Mouse (Mus musculus) left cerebral cortex, postnatal 25 days (tissue): ENCODE results near the gene Aldh1a1. TPM values are rescaled to one million over a fixed set of nuclear protein-coding genes. Genes with fewer than 3 reads are reported as not detected.
A peak's percentile ranks its signal among the peaks of the same experiment; 100 is the strongest.

Experiments
- DNase-seq, 2 experiments: peaks; one replicate each; pipeline ENCODE4 v3.0.0; 2022; ENCODE audit warnings: low spot score in 2 of 2, mixed read lengths in 1 of 2
- intact Hi-C: fragments of 180-260 bp; cut with DNase I; formaldehyde crosslinking; loops from one replicate; pipeline ENCODE4 v1.15.1; 2025
- total RNA-seq, 2 experiments: library from RNA; stranded (reverse); gene quantifications; 2 replicates each; pipeline ENCODE4 v1.2.3; 2021

The Aldh1a1 gene
- total RNA-seq, 2 experiments from 2014 or later: 54.6 to 69.8 TPM

- intact Hi-C loops: loop anchor here (5.0 kb wide), 1 partner anchor 982 kb away; no protein-coding TSS in a partner anchor
- no peak for DNase-seq
These were observed 52.4 kb downstream of the Aldh1a1 start for GRCm38 (mm10) chr19:20544941-20545340.

DNA sequence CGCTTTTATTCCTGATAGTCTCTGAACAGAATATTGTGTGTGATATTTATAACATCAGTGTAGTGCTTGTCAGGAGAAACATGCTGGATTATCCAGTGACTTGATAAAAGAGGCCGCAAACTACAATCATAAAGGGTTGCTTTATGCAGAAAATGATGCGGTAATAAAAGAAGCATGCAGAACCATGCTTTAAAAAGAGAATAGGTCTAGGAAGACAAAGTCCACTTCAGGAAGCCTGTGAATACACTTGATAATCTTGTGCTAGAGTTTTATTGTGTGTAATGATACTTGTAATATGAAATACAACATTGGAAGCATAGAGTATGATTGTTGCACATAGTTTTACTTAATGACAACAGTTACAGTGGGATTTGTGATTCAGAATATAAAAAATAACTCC lies 54.5 kb downstream of the Aldh1a1 start:
- intact Hi-C loops: no loop called here

DNA sequence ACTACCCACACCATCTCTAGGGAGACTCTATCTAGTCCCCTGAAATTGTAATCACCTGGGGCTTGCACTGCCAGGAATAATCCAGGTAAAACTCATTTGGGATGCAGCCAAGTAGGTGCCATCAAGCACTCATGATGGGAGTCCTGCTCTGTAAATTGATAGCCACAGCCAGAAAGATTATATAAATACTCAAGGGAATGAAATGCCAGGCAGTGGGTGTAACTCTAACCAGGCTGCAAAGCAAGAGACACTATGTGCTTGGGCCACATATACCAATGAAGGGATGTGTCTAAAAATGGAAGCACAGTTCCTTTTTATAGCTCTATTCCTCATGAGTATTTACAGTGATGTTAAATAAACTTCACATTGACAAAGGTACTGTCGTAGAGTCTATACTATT lies 56.9 kb downstream of the Aldh1a1 start:
- intact Hi-C loops: no loop called here
- DNase-seq: peak in 1 of 2 experiments; percentile 73

More for the DNA sequence above, 54.5 kb downstream of the Aldh1a1 start:
- no peak for DNase-seq

DNA sequence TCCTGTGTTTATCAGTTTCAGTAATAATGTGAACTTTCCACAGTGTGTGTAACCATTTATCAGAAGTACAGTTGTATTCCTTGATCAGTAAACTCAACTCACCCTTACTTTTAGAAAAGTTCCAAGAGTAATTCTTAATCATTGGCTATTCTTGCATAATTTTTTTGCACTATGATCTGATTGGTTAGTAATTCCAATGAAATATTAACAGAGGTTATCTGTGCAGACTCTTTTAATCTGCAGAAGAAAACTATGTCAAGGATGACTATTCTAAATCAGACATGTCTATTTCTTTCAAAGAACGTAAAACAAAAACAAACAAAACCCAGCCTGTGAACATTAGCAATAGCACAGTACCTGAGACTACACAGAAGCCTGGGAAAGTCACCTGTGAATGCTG lies 62.9 kb downstream of the Aldh1a1 start:
- intact Hi-C loops: no loop called here
- DNase-seq: no peak

DNA sequence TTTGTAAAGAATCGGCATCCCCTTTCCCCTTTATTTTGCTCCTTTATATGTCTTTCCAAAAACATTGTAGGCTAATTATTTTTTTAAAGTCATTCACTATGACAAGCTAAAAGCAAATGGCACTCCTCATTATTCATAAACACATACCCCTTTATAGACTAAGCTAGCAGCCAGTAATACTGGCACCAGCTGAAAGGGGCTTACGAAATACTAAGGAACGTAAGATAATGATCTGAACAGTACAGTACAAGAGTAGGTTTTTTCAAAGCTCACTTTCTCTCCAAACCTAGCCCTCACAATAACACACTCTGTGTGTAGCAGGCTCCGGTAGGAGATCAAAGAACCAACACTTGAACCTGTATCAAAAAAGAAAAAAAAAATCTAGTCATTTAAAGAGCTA lies 64.7 kb downstream of the Aldh1a1 start:
- intact Hi-C loops: no loop called here
- no peak for DNase-seq

DNA sequence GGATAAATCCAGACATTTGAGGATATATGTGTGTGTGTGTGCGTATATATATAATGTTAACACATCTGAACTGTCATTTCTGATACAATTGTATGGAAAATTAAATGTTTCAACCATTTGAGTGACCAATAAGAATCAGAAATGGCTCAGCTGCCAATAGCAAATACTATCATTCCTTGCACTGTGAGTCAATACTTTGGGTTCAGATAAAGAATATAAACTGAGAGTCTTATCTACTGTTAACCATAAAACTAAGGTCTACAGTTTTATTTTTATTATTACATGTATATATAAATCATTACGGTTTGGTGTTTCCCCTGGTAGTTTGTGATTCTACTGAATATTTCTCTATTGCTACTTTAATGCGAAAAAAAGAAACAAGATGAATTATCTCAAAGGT lies 65.6 kb downstream of the Aldh1a1 start:
- no peak for DNase-seq
- intact Hi-C loops: no loop called here

DNA sequence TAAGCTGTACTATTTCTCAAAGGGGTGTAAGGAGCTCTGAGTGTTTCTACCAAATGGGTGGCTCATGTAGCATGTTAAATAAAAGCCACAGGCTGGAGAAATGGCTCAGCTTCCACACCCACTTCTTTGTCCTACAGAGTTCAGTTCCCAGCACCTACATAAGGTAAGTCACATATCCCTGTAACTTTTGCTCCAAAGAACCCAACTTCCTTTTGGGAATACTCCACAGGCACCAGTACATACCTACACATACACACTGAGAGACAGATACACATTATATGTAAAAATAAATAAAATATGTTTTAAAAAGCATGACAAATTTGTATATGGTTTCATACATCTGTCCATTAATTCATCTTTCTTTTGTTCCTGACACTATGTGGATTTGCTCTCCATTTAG lies 66.0 kb downstream of the Aldh1a1 start:
- intact Hi-C loops: no loop called here
- no peak for DNase-seq

DNA sequence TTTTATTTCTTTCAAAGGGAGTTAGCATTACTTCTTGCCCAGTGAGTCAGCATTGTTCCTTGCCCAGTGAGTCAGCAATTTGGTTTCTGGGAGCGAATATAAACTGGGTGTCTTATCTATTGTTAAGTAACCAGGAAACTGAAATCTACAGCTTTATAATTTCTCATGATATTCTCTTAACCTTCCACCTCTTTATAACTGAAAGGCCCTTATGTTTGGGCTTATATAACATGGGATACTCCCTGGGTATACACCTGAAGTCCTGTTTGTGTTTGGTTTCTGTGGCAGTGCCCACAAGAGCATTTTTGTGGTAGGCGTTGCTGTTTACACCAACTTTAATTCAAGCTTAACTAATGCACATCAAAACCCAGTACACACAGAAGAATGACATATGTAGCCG lies 66.4 kb downstream of the Aldh1a1 start:
- intact Hi-C loops: no loop called here

GRCm38 (mm10) chr19:20559952-20560351 lies 67.4 kb downstream of the Aldh1a1 start:
- intact Hi-C loops: no loop called here

More for the DNA sequence above, 66.4 kb downstream of the Aldh1a1 start:
- DNase-seq: no peak

DNA sequence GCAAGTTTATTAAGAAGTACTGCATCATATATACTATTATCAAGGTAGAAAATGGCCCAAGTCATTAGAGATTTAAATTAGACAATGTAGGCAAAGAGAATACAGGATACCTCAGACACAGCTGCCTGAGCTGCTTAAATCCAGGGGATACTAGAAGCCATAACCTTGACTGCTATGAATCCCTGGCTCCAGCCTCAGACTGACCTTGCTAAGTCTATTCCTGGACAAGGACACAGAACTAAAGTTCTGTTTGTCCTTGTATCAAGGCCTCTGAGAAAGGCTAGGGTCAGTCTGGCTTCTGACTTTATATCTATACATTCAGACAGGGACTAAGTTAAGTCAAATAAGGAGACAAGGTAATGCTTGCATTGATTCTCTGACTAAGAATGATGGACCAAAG lies 69.9 kb downstream of the Aldh1a1 start:
- no peak for DNase-seq
- intact Hi-C loops: no loop called here

More at GRCm38 (mm10) chr19:20559952-20560351, 67.4 kb downstream of the Aldh1a1 start:
- DNase-seq: peak in 1 of 2 experiments; percentile 68

GRCm38 (mm10) chr19:20566294-20566693 lies 73.8 kb downstream of the Aldh1a1 start:
- DNase-seq: no peak
- intact Hi-C loops: no loop called here

DNA sequence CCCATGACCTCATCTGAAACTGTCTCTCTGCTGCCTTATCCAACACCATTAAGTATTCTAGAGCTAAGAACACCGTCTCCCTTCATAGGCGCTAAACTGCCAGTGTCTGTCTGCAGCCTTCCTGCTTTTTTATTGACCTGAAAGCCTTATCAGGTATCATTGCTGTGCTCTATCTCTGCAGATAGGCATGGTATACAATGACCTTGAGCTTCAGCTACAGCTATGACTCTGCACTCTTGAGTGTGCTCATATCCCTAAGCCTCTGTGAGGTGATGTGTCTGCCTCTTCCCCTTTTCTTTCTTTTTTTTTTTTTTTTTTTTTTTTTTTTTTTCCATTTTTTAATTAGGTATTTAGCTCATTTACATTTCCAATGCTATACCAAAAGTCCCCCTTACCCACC lies 74.5 kb downstream of the Aldh1a1 start:
- no peak for DNase-seq
- intact Hi-C loops: no loop called here

- DNase-seq: no peak
- intact Hi-C loops: no loop called here
These were observed 84.5 kb downstream of the Aldh1a1 start for GRCm38 (mm10) chr19:20576984-20577383.

- DNase-seq: no peak
- intact Hi-C loops: no loop called here
These were observed 84.9 kb downstream of the Aldh1a1 start for GRCm38 (mm10) chr19:20577429-20577828.

DNA sequence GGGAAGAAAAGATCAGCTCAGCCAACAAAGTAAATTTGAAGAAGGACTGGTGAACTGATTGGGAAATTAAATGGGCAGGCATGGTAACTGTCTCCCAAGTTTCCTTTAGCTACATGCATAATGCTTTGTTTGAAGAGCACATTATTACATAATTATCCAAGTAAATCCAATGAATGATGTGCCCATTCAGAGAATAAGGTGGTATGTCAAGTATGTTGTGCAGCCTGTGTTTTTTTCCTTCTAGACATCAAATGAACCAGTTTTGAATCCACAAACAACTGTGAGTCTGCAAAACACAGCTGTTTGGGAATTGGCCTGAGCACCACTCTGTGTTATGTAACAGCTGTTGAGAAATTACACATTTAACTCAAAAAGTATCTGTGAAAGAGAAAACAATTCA lies 107.4 kb downstream of the Aldh1a1 start:
- intact Hi-C loops: no loop called here
- no peak for DNase-seq

DNA sequence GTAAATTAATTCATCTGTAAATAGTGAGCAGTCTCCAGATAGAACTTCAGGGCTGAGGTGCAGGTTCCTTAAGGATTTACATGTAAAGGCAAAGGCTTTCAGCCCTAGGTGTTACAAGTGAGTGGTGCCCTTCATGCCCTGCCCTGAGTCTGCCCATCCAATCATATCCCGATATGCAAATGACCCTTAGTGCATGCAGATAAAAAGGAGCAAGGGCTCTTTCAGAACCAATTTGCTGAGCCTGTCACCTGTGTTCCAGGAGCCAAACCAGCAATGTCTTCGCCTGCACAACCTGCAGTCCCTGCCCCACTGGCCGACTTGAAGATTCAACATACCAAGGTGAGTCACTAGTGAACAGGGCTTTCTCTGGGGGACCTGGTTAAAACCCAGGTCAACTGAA lies 109.2 kb downstream of the Aldh1a1 start:
- intact Hi-C loops: no loop called here
- DNase-seq: no peak

DNA sequence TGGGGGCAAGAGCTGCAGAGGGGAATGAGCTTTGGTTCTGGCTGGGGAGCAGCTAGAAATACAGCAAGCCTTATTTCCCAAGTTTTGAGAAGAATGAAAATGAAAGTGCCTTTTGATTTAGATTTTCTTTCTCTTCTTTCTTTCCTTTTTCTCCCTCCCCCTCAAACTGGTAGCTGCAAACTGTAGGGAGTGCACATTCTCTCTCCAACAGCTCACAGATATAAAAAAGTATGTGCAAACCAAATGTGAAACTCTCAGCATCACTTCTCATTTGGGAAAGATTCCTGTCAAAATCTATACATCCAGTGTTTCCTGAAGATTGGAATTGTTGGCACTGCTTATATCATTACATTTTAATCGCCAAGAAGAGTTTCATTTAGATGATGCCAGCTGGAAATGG lies 110.7 kb downstream of the Aldh1a1 start:
- DNase-seq: peak in 1 of 2 experiments; percentile 38
- intact Hi-C loops: no loop called here

GRCm38 (mm10) chr19:20603866-20604265 lies 111.4 kb downstream of the Aldh1a1 start:
- no peak for DNase-seq
- intact Hi-C loops: no loop called here

DNA sequence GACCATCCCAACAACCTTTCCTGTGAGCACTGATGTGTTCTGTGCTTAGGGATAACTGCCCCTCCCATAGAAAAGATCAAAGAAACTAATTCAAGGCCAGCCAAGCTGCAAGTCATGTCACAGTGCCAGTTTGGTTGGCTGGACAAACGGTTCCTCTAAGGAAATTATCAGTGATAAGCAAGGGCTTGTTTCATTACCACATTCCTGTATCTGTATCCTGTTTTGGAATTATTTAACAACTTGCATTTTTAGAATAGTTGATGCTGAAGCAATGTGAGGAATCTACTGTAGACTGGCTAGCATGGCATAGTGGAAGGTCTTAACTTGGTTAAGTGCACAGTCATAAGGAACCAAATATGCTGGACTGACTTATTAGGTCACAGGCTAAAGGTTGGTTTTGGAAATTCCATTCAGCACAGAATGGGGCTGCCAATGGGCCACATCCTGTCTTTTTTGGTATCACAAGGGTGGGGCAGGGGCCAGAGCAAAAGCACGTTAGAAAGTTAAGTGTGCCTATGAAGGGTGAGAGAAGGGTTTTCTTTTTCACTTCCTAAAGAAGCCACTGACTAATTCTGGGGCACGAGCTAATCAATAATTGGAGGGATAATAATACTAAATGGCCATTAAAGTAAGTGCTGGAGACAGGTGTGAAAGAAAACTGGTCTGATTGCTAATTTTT lies 121.9 kb downstream of the Aldh1a1 start:
- no peak for DNase-seq
- intact Hi-C loops: no loop called here

DNA sequence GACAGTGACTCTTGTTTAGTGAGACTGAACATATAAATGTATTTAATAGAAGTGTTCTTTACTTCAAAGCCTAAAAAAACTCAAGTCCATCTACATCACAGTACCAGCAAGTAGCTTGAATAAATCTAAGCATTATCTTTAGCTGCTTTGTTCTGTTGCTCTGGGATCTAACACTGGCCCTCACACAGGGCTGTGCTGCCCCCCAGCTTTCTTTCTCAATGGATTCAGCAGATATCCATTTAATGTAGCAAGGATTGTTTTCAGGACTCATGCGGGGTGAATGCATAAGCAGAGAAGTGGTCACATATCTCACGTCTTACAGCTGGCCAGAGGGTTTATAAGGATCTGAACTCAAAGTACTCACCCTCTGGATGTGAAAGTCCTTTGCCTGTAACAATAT lies 129.9 kb downstream of the Aldh1a1 start:
- intact Hi-C loops: no loop called here
- DNase-seq: no peak

DNA sequence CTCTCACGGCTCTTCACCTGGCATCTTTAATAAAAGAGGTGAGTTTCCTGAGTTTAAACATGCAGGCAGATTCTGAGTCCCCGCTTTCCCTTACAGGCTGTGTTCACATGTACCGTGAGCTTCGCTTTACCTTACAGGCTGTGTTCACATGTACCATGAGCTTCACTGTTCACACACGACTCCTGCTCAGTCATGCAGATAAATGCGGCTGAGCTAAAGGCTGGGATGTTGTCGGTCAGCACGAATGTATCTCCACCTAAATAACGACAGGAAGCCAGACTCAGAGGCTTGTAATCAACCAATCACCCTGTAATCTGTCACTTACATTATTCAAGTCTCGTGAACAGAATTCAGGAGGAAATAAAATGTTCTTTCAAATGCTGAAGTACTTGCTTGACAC lies 130.9 kb downstream of the Aldh1a1 start:
- intact Hi-C loops: no loop called here

GRCm38 (mm10) chr19:20631020-20631419 lies 138.5 kb downstream of the Aldh1a1 start:
- DNase-seq: no peak
- intact Hi-C loops: no loop called here

More for the DNA sequence above, 130.9 kb downstream of the Aldh1a1 start:
- DNase-seq: no peak
